Mouse (Mus musculus) CD8-positive naive resting alpha-beta T cell, adult 57 days (primary cell): ENCODE measurements around the gene Emc3. TPM values are rescaled to one million over a fixed set of nuclear protein-coding genes. Genes with fewer than 3 reads are reported as not detected.

Source experiments
- total RNA-seq: library from RNA; stranded (reverse); gene quantifications from one replicate; pipeline ENCODE4 v1.2.4, GENCODE M21; 2023

The Emc3 gene
- 64.3 TPM for total RNA-seq

DNA sequence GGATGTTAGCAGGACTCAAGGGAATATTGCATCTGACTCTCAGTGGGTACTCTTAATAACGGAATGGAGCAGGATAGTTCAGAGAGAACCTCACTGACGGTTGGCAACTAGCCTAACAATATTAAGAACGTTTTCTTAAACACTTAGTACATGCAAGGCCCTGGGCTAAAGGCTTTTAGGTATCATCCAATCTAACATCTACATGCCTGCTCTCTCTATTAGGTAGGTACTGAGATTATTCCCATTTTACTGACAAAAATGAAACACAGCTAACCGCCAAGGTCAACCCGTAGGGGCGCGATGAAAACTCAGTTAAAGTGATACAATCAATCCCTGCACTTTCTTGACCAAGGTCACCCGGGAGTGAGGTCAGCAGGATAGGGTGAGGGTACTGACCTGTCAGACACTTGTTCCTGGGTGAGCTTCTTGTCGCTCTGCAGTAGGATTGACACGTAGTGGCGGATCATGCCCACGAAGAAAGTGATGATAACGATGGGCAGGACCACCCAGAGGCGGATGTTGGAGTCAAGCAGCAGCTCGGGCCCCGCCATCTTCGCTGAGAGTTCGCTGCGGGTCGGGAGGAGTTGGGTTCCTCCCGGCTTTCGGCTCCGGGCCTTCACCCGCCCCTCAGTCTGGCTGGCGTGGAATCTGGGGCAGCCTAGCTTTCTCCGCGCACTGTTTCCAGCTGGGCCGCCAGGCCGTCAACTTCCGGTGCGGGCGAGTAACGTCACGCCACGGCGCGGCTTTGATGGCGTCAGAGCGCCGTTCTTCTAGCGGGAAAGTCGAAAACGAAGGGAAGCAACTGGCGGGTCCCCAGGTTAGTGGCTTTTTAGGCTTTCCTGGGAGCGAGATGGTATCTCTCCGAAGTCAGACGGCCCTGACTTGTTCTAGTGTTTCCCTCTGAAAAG lies at the start of gene Emc3, which contains the start of gene Fancd2:
Gene Emc3, minus strand, starts transcription at position 721 of the 908 bp plus-strand sequence.
Gene Fancd2, plus strand, starts transcription at position 751 of the 908 bp plus-strand sequence.

DNA sequence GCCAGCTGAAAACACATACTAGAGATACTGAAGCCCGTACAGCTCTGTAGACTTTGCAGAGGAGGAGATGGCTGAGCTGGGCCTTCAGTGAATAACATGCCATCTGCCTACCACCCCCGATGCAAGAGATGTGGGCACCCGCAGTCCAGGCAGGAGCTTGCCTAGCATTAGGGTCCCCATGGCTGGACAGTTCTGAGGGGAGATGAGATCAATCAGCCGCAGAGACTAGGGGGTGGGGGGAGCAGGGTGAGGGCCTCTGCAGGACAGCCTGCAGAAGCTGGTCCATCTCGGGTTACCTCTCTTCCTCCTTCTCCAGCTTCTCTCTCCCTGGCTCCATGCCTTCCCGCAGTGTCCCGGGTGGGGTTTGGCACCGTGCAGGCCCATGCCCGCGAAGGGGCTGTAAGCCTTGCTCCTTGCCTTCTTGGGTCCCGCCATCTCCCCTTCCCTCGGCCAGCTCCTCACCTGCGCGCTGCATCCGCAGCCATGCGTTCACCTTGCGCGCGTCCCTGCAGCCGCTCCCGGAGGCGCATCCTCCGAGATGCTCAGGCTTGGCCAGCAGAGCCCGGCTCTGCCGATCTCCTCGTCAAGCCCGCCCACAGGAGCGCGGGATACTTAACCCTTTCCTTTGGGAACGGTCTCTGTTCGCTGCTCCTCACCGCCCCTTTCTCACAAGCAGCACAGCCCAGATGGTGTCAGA lies 29.9 kb downstream of the Emc3 start, which contains the start of gene Prrt3:
Gene Prrt3, minus strand, starts transcription at position 544 of the 697 bp plus-strand sequence.

DNA sequence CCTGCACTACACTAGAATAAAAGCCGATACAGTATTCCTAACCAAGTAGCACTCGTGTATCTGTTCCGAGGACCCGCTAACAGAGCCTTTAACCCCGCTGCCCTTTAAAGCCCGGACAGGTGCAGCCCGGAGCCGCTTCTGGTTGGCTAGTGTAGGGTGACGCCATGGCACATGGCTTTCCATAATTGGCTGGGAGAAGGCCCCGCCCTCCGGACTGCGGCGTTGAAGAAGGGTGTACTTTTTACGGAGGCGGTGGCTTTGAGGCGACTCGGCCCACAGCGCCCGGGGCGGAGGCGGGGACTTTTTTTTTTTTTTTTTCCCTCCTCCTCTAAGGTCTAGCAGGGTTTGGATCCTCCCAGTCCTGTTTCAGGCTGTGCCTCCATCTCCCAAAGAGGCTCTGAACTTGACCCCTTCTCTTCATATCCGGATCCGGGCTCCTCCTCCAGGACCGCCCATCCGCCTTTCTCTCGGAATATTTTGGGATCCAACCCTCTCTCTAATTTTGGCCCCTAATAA lies 48.3 kb downstream of the Emc3 start, which contains the start of gene Creld1:
Gene Creld1, plus strand, starts transcription at position 198 of the 516 bp plus-strand sequence.

DNA sequence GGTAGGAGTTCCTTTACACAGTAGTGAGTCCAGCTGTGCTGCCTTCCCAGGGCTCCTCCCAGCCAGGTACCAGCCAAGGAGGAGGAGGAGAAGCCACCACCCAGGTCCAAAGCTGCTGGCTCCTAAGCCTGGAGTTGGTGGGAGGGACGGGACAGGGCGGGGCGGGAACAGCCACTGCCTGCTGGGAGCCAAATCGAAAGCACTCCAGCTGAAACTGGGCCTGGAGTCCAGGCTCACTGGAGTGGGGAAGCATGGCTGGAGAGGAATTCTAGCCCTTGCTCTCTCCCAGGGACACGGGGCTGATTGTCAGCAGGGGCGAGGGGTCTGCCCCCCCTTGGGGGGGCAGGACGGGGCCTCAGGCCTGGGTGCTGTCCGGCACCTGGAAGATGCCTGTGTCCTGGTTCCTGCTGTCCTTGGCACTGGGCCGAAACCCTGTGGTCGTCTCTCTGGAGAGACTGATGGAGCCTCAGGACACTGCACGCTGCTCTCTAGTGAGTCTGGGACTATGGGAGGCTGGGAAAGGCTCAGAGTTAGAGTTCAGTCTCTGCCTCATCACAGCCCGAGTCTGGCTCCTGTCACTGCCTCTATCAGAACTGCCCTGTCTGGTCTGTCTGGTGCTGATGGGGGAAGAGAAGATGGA lies 60.0 kb downstream of the Emc3 start, which contains the start of gene Il17rc:
Gene Il17rc, plus strand, starts transcription at position 131 of the 640 bp plus-strand sequence.

Other genes with a start within 250 kb of the Emc3 start
- gene Cpne9, start 249.3 kb downstream of the Emc3 start, total RNA-seq: 2.1 TPM
- gene Brpf1, start 224.5 kb downstream of the Emc3 start, total RNA-seq: 60.7 TPM
- 12.5 TPM for gene Ogg1, start 204.7 kb downstream of the Emc3 start, total RNA-seq
- 0.61 TPM for gene Camk1, start 187.7 kb downstream of the Emc3 start, total RNA-seq
- gene Tada3, start 153.8 kb downstream of the Emc3 start, total RNA-seq: 24.6 TPM
- 244 TPM for gene Arpc4, start 153.5 kb downstream of the Emc3 start, total RNA-seq
- 44.0 TPM for gene Ttll3, start 142.4 kb downstream of the Emc3 start, total RNA-seq
- 12.3 TPM for gene Rpusd3, start 112.3 kb downstream of the Emc3 start, total RNA-seq
- not detected for gene Cidec, start 95.9 kb downstream of the Emc3 start, total RNA-seq
- 20.1 TPM for gene Jagn1, start 89.1 kb downstream of the Emc3 start, total RNA-seq
- gene Il17re, start 73.2 kb downstream of the Emc3 start, total RNA-seq: not detected
- gene Il17rc, start 60.2 kb downstream of the Emc3 start, total RNA-seq: not detected
- 9.8 TPM for gene Creld1, start 48.4 kb downstream of the Emc3 start, total RNA-seq
- gene Prrt3, start 29.7 kb downstream of the Emc3 start, total RNA-seq: 0.86 TPM
- gene Fancd2, start within 50 bp of the Emc3 start, total RNA-seq: 0.83 TPM
- not detected for gene Fancd2os, start 69.1 kb upstream of the Emc3 start, total RNA-seq
- gene Brk1, start 73.1 kb upstream of the Emc3 start, total RNA-seq: 87.6 TPM
- 15.5 TPM for gene Vhl, start 92.3 kb upstream of the Emc3 start, total RNA-seq
- gene Irak2, start 106.8 kb upstream of the Emc3 start, total RNA-seq: 54.3 TPM
- gene Tatdn2, start 165.4 kb upstream of the Emc3 start, total RNA-seq: 238 TPM
- gene Ghrl, start 188.2 kb upstream of the Emc3 start, total RNA-seq: 6.9 TPM
- 91.1 TPM for gene Sec13, start 209.1 kb upstream of the Emc3 start, total RNA-seq